Mouse (Mus musculus): ENCODE measurements around the gene Tango2.
A peak's percentile ranks its signal among the peaks of the same experiment; 100 is the strongest.

Gene Tango2

GRCm38 (mm10) chr16:18383045-18383726 lies 35.3 kb upstream of the Tango2 start:
- DNase-seq, result no peak

DNA sequence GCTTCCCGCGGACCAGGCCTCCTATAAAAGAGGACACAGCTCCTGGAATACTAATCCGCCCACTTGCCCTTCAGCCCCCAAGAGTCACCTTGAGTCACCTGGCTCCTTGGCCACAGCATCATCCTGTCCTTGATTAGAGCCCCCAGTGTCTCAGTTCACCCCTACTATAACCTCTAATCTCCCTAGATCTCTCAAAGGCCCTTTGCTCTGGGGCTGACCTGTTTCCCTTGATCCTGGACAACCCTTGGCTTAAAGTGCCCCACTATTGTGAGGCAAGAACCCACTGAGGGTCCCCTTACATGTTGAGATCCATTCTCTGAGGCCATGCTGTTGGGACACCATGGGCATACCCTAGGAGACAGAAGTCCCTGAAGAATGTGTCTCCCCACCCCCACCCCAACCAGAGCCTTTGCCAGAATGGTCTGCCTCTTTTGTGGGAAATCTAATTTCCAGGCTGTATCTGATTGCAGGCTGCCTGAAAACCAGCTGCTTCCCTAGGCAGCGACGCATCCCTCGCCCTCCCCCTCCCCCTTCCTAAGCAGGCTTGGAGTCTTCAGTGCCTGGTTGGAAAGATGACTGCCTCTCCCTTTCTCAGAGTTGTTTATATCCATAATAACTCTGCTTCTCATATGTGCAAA lies 33.8 kb upstream of the Tango2 start:
- DNase-seq, result peak; percentile 55

GRCm38 (mm10) chr16:18380495-18381063 lies 32.7 kb upstream of the Tango2 start:
- DNase-seq, result no peak

DNA sequence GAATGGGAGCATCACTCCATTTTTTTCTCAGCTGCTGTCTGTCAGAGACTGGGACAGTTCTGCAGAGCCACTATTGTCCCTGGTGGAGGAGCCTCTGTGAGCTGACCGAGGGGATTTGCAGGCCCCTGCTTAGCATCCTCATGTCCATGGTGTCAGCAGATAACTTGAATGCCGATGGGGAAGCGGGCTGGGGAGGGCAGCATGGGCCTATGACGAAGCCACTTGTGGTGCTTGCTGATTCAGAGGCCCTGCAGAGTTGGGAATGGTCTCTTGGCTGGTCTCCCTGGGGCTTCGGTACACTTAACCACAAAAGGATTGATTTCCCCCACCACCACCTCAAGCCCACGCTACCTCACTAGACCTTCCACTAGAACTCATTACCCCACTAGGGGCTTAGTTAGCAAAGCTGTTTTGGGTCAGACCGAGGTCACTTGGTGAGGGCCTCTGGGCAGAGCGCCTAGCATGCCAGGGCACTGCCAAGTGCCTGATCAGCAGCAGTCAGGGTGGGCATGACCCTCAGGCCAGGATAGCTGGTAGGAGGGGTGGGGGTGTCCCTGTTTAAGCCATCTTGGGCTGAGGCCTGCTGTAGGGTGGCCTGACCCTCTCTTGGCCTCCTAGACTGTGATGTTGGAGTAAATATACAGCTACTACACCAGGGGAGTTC lies 31.6 kb upstream of the Tango2 start:
- no peak for DNase-seq

DNA sequence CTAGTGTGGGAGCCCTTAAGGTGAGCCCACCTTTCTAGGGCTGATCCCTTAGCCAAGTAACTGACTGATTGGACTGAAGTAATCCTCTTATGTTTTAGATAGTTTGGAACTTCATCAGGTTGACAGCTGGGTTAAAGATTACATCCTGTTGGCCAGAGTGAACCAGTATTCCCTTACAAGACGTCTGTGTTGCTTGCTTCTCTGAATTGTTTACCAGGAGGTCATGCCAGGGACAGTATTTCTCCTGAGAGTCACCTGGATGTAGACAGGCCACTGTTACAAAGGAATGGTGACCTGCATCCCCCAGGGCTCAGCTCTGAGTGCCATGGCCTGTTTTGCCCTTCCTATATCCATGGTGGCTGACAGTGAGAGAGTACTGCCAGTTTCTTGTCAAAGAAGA lies 30.6 kb upstream of the Tango2 start:
- DNase-seq, result no peak

DNA sequence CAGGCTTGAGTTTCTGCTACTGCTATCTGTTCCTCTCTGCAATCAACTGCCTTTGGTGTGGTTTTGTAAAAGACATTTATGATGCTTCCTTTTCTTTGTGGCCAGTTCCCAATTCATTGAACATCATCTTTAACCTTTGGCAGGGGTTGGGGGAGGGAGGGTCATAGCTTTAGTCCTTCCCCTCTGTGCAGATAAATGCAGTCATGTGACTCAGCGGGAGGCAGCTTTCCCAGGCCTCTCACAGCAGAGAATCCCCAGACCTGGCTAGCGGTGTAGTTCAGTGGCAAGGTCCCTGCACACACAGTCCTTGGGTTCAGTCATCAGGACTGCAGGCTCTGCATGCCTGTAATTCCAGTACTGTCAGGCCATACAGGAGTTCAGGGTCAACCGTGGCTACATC lies 29.3 kb upstream of the Tango2 start:
- DNase-seq, result no peak

- no peak for DNase-seq
Observed at GRCm38 (mm10) chr16:18376297-18376954, 28.5 kb upstream of the Tango2 start.

GRCm38 (mm10) chr16:18373632-18374031 lies 25.7 kb upstream of the Tango2 start:
- DNase-seq, result no peak

- DNase-seq, result no peak
Observed at GRCm38 (mm10) chr16:18370197-18370596, 22.3 kb upstream of the Tango2 start.

DNA sequence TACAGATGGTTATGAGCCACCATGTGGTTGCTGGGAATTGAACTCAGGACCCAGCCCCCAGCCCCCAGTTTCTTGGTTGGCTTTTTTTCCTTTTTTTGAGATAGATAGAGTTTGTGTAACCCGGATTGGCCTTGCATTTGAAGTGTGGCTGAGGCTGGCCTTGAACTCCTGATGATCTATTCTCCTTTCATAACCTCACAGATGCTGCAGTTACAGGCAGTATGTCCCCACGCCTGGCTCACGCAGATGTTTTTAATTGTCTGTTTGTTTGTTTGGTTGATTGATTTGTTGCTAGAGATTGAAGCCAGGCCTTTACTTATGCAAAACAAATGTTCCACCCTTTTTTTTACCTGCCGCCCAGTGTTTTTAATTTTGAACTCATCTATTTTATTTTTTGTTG lies 18.9 kb upstream of the Tango2 start:
- no peak for DNase-seq

DNA sequence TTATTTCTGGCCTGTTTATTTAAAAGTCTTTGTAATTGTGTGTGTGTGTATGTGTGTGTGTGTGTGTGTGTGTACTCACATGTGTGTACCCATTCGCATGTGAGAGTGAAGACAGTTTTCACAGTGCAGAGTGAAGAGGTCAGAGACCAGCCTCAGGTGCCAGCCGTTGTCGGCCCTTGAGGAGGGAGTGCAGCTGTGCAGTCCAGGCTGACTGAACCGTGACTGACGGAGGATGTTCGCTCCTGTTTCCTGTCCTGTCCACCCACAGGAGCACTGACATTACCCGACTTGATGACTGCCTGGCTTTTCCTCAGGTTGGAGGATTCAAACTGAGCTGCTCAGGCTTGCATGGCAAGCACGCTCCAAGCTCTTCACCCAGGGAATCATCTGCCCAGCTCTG lies 15.0 kb upstream of the Tango2 start:
- no peak for DNase-seq

GRCm38 (mm10) chr16:18360151-18360805 lies 12.4 kb upstream of the Tango2 start:
- DNase-seq, result no peak

GRCm38 (mm10) chr16:18357977-18358376 lies 10.1 kb upstream of the Tango2 start:
- DNase-seq, result no peak

GRCm38 (mm10) chr16:18356961-18357360 lies 9.1 kb upstream of the Tango2 start:
- DNase-seq, result no peak

GRCm38 (mm10) chr16:18353106-18353505 lies 5.2 kb upstream of the Tango2 start:
- DNase-seq, result no peak

- DNase-seq, result peak; percentile 58
Observed at GRCm38 (mm10) chr16:18351313-18352055, 3.6 kb upstream of the Tango2 start.

GRCm38 (mm10) chr16:18349761-18350325 lies 1.9 kb upstream of the Tango2 start:
- no peak for DNase-seq

- peak; percentile 43 for DNase-seq
Observed at GRCm38 (mm10) chr16:18348601-18349175, 785 bp upstream of the Tango2 start.

DNA sequence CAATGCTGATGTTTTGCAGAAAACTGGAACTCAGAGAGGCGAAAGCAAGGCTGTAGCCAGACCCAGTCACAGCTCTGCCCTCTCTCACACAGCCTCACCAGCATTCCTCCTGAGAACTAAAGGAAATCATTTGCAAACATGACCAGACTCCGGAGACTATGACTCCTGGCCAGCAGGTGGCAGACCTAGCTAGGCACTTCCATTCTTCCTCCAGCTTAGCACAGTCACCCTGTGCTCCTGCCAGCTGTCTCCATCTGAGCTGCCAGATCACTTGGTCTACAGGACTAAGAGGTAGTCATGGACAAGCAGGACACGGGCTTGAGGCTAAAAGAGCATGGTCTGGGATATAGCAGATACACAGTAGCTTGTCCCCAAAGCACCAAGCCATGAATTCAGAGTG lies 2.7 kb downstream of the Tango2 start:
- peak; percentile 79 for DNase-seq

- peak; percentile 95 for DNase-seq
Observed at GRCm38 (mm10) chr16:18343778-18344177, 4.1 kb downstream of the Tango2 start.
